Mouse (Mus musculus) adipose tissue, adult 10 weeks (tissue): ENCODE data around the gene Gpbar1. TPM values are rescaled to one million over a fixed set of nuclear protein-coding genes. Genes with fewer than 3 reads are reported as not detected.

ENCODE experiments used
- polyA plus RNA-seq: library from polyadenylated mRNA; stranded (reverse); fragments of 350-450 nt; fragmentation: Illumina TruSeq; extraction: RNeasy Lipid Tissue Mini Kit (QIAGEN cat#74804); gene quantifications from one replicate; pipeline ENCODE4 v1.2.3, GENCODE M21; 2014; ENCODE audit warnings: low read depth, low replicate concordance

The Gpbar1 gene
- 0.60 TPM for polyA plus RNA-seq

GRCm38 (mm10) chr1:74278538-74278937 is at the start of gene Gpbar1:
Gene Gpbar1, plus strand, starts transcription at chr1:74278550.

DNA sequence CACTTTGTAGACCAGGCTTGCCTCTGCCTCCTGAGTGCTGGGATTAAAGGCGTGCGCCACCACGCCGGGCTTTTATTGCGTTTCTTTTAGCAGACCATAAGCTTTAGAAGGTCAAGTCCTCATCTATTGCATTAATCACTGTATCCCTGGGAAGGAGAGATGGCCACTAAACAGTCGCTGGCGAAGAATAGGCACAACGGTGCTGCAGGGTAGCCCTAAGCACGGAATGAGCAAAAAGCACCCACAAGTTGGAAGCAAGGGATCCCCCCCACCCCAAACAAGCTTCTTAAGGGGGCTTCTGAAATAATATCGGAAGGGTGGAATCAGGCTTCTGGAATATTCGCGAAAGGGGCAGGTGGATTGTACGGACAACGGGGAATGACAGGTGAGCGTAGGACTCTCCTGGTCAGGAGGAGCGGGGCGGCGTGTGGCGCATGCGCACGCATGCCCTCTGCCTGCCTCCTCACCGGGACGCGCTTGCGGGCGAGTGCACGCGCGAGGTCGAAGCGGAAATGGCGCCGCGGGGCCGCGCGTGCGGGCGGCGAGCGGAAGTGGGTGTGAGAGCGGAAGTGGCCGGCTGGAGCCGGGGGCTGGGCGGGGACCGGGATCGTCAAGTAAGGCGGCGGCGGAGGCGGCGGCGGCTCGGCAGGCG is 42.3 kb upstream of the Gpbar1 start, which contains the start of gene Arpc2:
Gene Arpc2, plus strand, starts transcription at position 147 of the 652 bp plus-strand sequence.

DNA sequence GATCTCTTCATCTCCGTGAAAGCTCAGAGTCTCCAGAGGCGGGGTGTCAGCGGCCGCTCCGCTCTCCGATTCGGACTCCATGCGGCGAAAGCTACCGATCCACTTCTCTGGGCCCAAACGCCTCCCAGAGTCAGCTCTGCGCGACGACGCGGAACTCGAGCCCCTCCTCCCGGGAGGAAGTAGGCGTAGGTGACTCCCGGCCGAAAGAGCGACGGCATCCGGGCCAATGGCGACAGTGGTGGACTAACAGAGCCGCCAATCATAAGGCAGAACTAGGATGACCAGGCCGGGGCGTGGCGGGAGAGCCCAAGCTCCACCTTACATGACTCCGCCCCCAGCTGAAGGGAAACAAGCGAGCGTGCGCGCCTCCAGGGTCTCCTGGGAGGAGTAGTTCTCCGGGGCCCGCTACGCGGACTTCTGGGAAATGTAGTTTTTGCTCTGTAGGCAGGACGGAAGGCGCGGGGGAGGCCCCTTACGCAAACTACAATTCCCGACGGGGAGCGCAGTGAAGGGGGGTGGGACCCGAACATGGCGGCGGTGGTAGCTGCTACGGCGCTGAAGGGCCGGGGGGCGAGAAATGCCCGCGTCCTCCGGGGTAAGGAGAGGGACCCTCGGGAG is 6.3 kb downstream of the Gpbar1 start, which contains the start of the genes Aamp and Pnkd:
Gene Aamp, minus strand, starts transcription at position 196 of the 618 bp plus-strand sequence.
Gene Pnkd, plus strand, starts transcription at position 388 of the 618 bp plus-strand sequence.

GRCm38 (mm10) chr1:74305522-74305921 is 27.2 kb downstream of the Gpbar1 start, which contains the start of gene Tmbim1:
Gene Tmbim1, minus strand, starts transcription at chr1:74305622.

Other genes with a start within 250 kb of the Gpbar1 start
- gene Tns1, start 154.1 kb upstream of the Gpbar1 start, polyA plus RNA-seq = 215 TPM
- 2.5 TPM for gene Rufy4, start 153.0 kb upstream of the Gpbar1 start, polyA plus RNA-seq
- 0.14 TPM for gene Cxcr2, start 124.6 kb upstream of the Gpbar1 start, polyA plus RNA-seq
- gene Cxcr1, start 83.9 kb upstream of the Gpbar1 start, polyA plus RNA-seq = not detected
- 299 TPM for gene Arpc2, start 42.5 kb upstream of the Gpbar1 start, polyA plus RNA-seq
- gene Aamp, start 6.2 kb downstream of the Gpbar1 start, polyA plus RNA-seq = 181 TPM
- gene Pnkd, start 6.4 kb downstream of the Gpbar1 start, polyA plus RNA-seq = 113 TPM
- 80.6 TPM for gene Tmbim1, start 27.1 kb downstream of the Gpbar1 start, polyA plus RNA-seq
- 3.6 TPM for gene Catip, start 83.6 kb downstream of the Gpbar1 start, polyA plus RNA-seq
- gene Slc11a1, start 96.6 kb downstream of the Gpbar1 start, polyA plus RNA-seq = 16.4 TPM
- 73.3 TPM for gene Ctdsp1, start 113.0 kb downstream of the Gpbar1 start, polyA plus RNA-seq
- gene Vil1, start 130.8 kb downstream of the Gpbar1 start, polyA plus RNA-seq = 3.4 TPM
- 18.5 TPM for gene Cnot9, start 227.5 kb downstream of the Gpbar1 start, polyA plus RNA-seq